Mouse (Mus musculus) brain, embryonic 14.5 days (tissue): ENCODE data around the gene Ctnnal1. TPM values are rescaled to one million over a fixed set of nuclear protein-coding genes. Genes with fewer than 3 reads are reported as not detected.
"Not testable (repeated sequence)": the region's sequence is repeated elsewhere in the genome, so short reads cannot be mapped to it uniquely, and the experiment has no call there.

Experiments
- DNase-seq: peaks from one replicate; pipeline ENCODE4 v3.0.0-alpha.2; 2011; ENCODE audit warnings: low read depth
- CTCF ChIP-seq: fragments of 200-500 bp; IDR thresholded peaks from 2 replicates; pipeline ENCODE4 v1.5.1; 2012; ENCODE audit warnings: inconsistent platforms, mild to moderate bottlenecking, moderate library complexity, borderline replicate concordance; ENCODE audit not compliant: insufficient read depth, insufficient read length; ENCODE audit errors: extremely low read depth
- POLR2A ChIP-seq: fragments of 200-500 bp; IDR thresholded peaks from 2 replicates; pipeline ENCODE4 v1.6.1; 2012; ENCODE audit warnings: mild to moderate bottlenecking, inconsistent platforms, borderline replicate concordance; ENCODE audit not compliant: poor library complexity, insufficient read depth, insufficient read length, severe bottlenecking; ENCODE audit errors: extremely low read depth
- polyA plus RNA-seq: library from polyadenylated mRNA; depleted of rRNA; stranded (reverse); fragments of >200 nt; gene quantifications from 2 replicates; pipeline ENCODE4 v1.2.3, GENCODE M21; 2012

The Ctnnal1 gene
- polyA plus RNA-seq, 1 experiment: 22.2 TPM

GRCm38 (mm10) chr4:56892501-56893115 is 27.6 kb upstream of the Ctnnal1 start:
- TF ChIP-seq CTCF (no peak), POLR2A (no peak)
- DNase-seq: no peak

GRCm38 (mm10) chr4:56888483-56888882 is 23.5 kb upstream of the Ctnnal1 start:
- DNase-seq: peak; percentile 7
- TF ChIP-seq POLR2A (no peak), CTCF (no peak)

DNA sequence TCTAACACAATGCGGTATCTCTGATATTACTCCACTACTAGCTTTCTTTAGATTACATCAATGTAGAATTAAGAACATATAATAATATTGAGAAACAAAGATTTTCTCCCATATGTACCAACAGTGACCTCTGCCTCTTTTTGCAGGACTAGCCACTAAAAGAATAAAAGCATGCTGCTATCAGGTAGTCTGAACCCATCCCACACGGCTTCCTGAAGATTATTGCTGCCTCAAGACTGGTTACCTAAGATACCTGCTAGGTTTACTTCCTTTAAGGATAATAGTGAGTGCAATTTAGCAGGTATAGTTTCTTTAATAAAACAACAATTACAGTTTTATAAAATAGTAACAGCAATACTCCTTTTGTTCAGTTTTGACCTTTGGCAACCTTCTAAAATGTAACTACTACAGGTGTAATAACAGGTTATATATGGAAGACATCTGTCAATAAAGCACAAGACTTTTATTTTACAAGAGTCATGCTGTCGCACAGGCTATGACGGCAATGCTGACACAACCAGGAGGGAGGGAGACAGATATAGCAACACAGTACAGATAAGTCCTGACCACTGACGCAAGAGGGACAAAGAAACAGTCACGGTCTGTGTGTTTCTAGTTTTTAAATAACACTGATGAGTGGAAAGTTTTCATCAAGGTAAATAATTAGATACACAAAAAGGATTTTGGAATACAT is 21.4 kb upstream of the Ctnnal1 start:
- no peak for DNase-seq
- TF ChIP-seq POLR2A (no peak), CTCF (no peak)

DNA sequence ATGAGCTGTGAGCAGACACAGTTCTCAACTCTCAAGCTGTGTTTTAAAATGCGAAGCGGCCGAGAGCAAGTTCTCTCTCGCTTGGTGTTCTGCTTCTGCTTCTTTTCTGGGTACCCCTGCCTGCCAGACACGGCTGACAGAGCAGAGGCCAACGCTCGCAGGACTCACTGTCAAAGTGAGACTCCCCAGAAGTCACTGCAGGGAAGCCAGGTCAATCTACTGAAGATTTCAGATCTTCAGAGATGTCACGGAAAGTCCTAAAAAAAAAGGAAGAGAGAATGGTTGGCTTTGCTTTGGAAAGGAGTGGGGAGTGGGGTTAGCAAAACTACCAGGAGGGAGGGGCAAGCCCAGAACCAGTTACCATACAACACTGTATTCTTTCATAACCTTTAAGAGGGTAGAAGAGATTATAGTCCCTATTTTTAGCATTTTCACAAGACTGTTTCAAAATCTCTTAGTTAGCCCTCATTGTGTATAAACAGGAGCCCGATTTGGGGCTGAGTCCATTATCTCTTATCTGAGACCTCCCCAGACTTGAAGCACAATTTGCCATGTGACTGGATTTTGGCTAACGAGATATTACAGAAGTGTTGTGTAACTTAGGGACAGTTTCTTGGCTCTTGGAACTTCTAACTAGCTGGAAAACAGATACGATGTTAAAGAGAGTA is 15.2 kb upstream of the Ctnnal1 start:
- TF ChIP-seq POLR2A (no peak), CTCF (no peak)
- DNase-seq: no peak

DNA sequence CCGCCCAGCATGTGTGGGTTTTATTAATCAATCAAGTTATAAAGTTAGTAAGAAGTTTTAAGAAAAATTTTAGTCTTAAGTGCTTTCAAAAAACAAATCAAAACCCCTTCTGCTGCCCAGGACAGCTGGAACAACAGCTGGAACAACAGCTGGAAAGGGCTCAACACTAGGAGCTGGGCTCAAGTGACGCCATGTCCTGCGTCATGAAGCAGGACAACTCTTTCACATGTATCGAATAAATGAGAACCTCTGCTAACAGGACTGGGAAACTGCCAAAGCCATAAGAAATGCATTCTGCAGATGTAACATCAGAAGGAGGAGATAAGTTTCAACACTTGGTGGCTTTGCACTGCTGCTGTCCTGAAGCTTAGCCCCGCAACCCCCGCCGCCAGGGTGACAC is 14.0 kb upstream of the Ctnnal1 start:
- no peak for DNase-seq
- TF ChIP-seq CTCF: no peak
- TF ChIP-seq POLR2A: no peak

GRCm38 (mm10) chr4:56870541-56870940 is 5.6 kb upstream of the Ctnnal1 start:
- DNase-seq: not testable (repeated sequence)

DNA sequence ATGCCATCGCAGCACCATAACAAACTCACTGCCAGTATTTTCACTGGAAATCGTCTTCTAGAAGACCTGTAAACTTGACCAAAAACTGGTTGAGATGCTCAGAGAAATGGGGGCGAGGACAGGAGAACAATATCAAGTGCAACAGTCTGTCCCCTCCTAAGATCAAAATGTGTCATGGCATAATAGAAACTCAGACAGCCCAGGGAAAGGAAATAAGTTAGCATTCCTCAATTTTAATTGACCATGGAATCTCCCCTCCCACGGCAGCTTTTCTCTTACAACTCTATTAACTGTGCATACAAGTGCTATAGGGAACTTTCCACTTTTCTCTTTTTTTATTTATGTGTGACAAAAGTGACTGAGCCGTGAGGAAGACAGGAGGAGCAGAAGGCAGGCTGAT is 2.8 kb upstream of the Ctnnal1 start:
- DNase-seq: no peak
- TF ChIP-seq POLR2A (no peak), CTCF (no peak)

DNA sequence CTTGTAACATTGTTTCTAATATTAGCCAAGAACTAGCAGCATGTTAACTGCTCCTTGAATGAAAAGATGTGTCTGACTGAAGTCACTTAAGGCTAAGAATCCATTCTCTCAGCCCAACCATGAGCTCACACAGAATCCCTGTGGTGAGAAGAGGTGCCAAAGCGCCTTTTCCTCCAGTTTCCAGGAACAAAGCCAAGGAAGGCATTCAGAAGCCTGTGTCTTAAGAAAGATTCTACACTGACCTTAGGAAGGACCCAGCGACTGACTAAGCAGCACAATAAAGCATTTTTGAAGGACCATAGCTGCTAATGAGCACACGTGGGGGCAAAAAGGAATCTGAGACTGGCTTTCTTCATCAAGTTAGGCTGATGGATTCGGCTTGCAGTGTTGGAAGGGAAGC is 983 bp upstream of the Ctnnal1 start:
- peak; percentile 58 for DNase-seq
- TF ChIP-seq POLR2A (no peak), CTCF (no peak)

DNA sequence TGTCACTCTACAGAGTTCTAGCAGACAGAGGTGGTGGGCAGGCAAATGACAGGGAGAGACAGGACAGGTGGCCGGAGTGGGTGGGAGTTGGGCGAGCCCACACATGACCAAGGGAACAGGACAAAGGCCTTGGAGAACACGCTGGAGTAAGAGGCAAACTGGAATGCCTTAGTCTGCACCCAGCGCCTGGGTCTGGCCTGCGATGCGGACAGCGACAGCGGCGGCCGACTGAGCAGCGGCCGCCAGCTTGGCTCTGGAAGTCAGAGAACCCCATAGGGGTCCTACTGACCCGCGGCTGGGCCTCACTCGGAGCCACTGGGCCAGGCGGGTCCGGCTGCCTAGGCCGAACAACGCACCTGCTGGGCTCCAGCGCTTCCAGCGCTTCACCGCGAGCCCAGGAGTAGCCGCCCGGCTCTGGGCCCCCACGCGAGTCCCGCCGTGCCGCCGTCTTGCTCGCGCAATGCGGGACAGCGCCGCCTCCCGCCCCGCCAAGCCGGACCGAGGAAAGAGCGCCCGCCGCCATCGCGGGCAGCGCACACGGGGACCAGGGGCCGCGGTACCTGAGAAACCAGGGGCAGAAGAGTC is 479 bp downstream of the Ctnnal1 start:
- peak; percentile 68 for DNase-seq

GRCm38 (mm10) chr4:56864016-56864415 is 972 bp downstream of the Ctnnal1 start:
- no peak for TF ChIP-seq POLR2A
- no peak for TF ChIP-seq CTCF
- peak; percentile 32 for DNase-seq

More for the DNA sequence above, 479 bp downstream of the Ctnnal1 start:
- no peak for TF ChIP-seq CTCF
- no peak for TF ChIP-seq POLR2A

- no peak for DNase-seq
- no peak for TF ChIP-seq POLR2A
- TF ChIP-seq CTCF: no peak
Observed at GRCm38 (mm10) chr4:56861551-56861950, 3.4 kb downstream of the Ctnnal1 start.
